Mouse (Mus musculus): ENCODE results near the gene Abcg3. TPM values are rescaled to one million over a fixed set of nuclear protein-coding genes. Genes with fewer than 3 reads are reported as not detected.
"Not testable (repeated sequence)": the region's sequence is repeated elsewhere in the genome, so short reads cannot be mapped to it uniquely, and the experiment has no call there.

Abcg3 gene
- polyA plus RNA-seq, 1 experiment from 2014 or later: 0.74 TPM

DNA sequence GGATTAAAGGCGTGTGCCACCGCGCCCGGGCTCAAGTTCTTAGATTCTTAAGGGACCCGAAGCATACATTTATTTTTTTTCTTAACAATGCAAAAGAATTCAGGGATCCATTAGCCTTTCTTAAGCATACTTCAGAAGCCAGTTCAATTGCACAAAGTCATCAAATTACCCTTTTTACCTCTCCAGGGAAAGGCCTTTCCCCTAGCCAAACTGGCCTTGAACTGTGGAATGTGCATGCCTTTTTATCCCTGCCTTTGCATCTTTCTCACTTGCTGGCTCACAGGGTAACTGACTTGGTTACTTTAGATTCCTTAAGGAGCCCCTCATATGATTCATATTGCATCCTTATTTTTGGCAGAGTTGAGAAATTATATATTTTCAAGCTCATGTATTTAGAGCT, 76.0 kb downstream of the Abcg3 start:
- not testable (repeated sequence) for H3K4me2 ChIP-seq; H3K36me3 ChIP-seq; H3K9ac ChIP-seq; H3K4me3 ChIP-seq; H3K4me1 ChIP-seq; H3K9me3 ChIP-seq; H3K27me3 ChIP-seq (replicated peaks); H3K27ac ChIP-seq (replicated peaks); ATAC-seq (ENCODE audit: extremely low read depth, insufficient number of reproducible peaks, low FRiP score, low TSS enrichment)
- 81% methylated on average over 5 of the region's 5 CpGs for WGBS

Other genes starting within 250 kb of the Abcg3 start
- gene Zfp951, start 122.6 kb downstream of the Abcg3 start, polyA plus RNA-seq (2015; fragmentation: Nextera tagmentation; extraction: Ambion mirVana): 1.9 and 2.1 TPM in 2 replicates
- gene Gbp9, start 156.8 kb upstream of the Abcg3 start, polyA plus RNA-seq (2015; fragmentation: Nextera tagmentation; extraction: Ambion mirVana): 3.0 and 3.2 TPM in 2 replicates
- gene Gbp8, start 156.8 kb upstream of the Abcg3 start, polyA plus RNA-seq (2015; fragmentation: Nextera tagmentation; extraction: Ambion mirVana): 1.3 and 1.4 TPM in 2 replicates
- gene Gbp4, start 156.9 kb upstream of the Abcg3 start, polyA plus RNA-seq (2015; fragmentation: Nextera tagmentation; extraction: Ambion mirVana): 4.7 and 7.2 TPM in 2 replicates